Mouse (Mus musculus) left cerebral cortex, adult 9 months (tissue): ENCODE measurements around the gene Lexm.

Experiments
- DNase-seq, 2 experiments: peaks; one replicate each; pipeline ENCODE4 v3.0.0; 2022; ENCODE audit warnings: low spot score in 2 of 2

Gene Lexm

GRCm38 (mm10) chr4:106627809-106628208 is 10.8 kb upstream of the Lexm start:
- DNase-seq, result no peak

DNA sequence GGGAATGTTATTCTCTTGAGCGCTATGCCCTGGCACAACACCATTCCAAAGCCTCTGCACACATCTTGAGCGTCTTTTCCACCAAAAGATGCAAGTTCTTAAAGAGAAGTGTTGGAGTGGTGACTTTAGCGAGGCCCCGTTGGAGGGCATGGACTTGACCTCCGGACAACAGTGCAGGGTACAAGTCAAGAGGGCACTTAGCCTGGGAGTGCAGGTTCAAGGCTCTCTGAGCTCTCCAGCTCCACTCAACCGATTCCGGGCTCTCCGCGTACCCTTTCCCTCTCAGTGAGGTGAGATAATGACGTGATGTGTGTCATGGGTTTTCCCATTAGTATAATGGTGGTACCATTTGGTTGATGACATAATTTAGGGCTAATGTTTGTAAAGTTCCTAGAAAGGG is 7.2 kb upstream of the Lexm start:
- no peak for DNase-seq

- no peak for DNase-seq
Measured at GRCm38 (mm10) chr4:106622712-106623111, 5.7 kb upstream of the Lexm start.

DNA sequence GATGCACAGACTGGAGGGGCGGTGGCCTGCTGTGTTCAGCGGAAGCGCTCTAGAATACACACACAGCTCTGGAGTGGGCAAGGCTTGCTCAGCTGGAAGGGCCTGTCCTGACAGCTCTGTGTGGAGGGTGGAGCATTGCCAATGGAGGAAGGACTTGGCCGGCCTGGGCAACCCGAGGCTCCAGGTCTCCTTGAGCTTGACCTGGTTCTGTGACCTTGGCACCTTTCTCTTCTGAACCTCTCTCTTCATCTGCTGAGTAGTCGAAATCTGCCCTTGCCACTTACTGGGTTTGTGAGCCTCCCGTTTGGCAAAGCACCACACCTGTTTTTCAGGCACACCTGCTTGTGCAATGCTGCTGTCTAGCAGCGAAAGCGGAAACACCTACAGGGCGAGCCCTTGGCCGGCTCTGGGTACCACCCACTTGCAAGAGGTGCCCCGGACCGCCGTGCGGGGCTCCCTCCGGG is 5.0 kb upstream of the Lexm start, which contains the start of gene Ttc22:
Gene Ttc22 (plus strand): TSS at position 403 of the 464 bp plus-strand sequence.
- no peak for DNase-seq

GRCm38 (mm10) chr4:106621428-106621827 is 4.4 kb upstream of the Lexm start:
- DNase-seq, result no peak

DNA sequence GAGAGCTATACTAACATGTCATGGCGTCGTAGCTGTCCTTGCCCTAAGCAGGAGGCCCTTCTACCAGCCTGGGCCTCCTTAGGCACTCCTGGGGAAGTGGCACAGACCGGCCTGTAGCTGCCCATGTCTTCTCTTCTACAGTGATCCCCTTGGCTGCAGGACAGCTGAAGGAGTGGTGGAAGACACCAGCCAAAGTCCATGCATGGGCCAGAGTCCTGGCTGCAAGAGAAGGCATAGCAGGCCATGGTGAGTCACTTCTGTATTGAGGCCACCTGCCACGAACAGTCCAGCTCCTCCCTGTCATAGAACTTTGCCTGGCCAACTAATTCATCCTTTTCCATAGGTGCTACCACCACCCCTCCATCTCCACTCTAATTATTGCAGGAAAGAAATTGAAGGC is 1.9 kb upstream of the Lexm start:
- no peak for DNase-seq

DNA sequence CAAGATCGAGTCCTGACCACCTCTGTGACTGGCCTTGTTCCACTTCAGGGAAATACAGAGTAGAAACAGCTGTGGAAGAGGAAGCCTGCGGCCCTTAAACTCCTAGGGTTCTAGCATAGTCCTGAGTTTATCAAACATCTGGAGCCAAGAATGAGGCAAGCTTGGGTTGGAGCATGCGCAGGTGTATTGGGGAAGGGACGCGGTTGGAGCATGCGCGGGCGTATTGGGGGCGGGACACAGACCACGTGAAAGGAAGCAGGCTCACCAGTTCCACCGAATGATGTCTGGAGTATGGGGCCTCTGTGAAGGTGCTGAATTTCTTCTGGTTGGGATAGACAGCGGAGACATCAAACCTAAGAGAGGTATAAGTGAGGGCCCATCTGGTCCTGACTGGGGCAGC is 1.4 kb downstream of the Lexm start:
- no peak for DNase-seq

DNA sequence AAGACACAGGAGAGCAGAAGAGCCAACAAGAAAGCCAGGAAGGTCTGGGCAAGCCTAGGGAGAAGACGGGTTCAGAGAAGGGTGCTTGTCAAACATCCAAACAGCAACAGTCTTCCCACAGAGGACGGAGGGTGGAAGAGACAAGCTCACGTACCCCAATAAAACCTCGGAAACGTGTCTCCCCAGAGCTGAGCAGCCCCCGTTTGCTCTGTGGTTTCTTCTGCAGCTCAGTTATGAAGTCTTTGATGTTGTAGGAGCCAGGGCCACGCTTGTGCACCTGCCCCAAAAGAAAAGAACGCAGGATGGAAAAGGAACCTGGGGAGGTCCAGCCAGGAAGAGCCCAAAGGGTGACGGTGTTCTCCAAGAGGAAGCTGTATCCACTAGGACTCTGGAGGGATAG is 2.2 kb downstream of the Lexm start:
- DNase-seq, result no peak

- DNase-seq, result peak in 1 of 2 experiments; percentile 73
Measured at GRCm38 (mm10) chr4:106614180-106614797, 2.8 kb downstream of the Lexm start.

GRCm38 (mm10) chr4:106613560-106613959 is 3.5 kb downstream of the Lexm start:
- DNase-seq, result peak in 1 of 2 experiments; percentile 47

DNA sequence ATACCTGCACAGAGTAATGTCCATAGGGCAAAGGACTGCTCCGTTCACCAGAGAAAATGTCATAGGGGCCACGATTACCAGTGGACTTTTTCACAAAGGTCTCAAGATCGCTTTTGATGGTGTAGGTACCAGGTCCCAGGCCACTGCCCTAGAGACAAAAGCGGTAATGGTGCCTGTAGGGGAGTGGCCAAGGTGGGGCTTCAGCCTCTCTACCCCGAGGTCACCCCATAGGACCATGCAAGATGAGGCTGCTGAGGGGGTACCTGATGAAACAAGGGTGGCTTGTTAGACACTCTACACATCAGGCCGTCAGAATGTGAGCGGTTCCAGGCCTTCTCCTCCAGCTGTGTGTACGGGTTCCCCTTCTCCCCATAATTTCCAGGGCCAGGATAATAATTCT is 3.9 kb downstream of the Lexm start:
- DNase-seq, result no peak

GRCm38 (mm10) chr4:106607905-106608304 is 9.1 kb downstream of the Lexm start:
- DNase-seq, result no peak

- no peak for DNase-seq
Measured at GRCm38 (mm10) chr4:106606639-106607554, 10.1 kb downstream of the Lexm start.

DNA sequence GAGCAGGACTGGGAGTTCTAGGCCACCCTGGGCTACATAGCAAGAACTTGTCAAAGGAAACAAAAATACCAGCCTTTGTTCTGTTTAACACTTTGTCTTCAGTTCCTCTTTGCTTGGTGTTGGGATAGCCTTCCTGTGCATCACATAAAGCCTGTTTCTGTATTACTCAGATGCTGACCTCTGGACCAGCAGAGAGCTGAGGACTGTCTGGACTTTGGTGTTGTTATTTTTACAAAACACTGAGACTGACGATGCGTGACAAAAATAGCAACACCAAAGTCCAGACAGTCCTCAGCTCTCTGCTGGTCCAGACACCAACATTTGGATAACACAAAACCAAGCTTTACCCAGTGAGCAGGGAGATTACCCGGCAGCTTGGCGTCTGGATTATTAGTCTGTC is 16.3 kb downstream of the Lexm start:
- no peak for DNase-seq

DNA sequence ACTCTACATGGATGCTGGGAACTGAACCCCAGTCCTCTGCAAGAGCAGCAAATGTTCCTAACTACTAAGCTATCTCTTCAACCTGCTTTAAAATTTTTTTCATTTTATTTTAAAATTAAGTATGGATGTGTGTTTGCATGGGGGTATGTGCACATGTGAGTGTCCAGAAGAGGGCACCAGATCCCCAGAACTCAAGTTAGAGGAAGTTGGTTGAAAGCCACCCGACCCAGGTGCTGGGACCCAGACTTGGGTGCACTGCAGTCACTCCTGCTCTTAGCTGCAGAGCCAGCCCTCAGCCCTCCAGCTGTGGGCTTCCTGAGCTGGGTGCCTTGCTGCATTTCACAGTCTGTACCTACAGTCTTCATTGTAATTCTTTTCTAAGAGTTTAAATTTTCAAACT is 17.6 kb downstream of the Lexm start:
- no peak for DNase-seq

DNA sequence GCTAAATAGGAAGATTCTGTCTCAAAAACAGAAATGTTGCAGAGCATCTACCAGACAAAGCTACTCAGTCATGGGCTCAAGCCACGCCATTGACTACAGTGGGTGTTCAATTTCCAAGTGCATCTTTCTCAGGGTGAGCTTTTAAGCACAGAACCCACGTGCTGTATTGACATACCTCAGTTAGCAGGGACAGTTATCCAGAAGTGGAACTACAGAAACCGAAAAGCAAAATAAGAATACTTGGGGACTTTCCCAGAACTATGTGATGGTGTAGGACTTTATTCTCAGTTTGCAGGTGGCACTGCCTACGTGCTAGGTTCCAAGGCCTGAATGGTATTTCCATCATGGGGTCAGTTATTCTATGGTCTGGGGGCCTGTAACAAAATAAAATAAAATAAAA is 19.3 kb downstream of the Lexm start:
- DNase-seq, result no peak

- peak in 1 of 2 experiments; percentile 25 for DNase-seq
Measured at GRCm38 (mm10) chr4:106597055-106597454, 20.0 kb downstream of the Lexm start.

GRCm38 (mm10) chr4:106596200-106596599 is 20.8 kb downstream of the Lexm start:
- DNase-seq, result no peak

- DNase-seq, result no peak
Measured at GRCm38 (mm10) chr4:106593636-106594035, 23.4 kb downstream of the Lexm start.

DNA sequence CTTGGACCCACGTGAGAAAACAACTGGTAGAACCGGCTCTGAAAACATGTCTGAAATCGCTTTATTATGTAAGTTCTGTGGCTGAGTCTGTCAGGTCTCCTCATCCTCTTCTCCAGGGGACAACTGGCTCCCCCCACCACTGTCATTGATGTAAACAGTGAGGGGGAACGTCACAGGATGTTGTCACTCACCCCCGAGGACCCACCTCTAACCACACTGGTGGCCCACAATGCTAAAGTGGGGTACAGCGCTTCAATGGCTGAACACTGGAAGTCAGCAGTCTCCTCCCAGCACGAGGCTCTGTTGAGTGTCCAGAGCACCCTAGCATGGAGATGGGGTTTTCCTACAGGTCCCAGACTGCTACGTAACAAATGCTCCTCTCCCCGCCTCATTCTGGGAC is 26.2 kb downstream of the Lexm start:
- no peak for DNase-seq

GRCm38 (mm10) chr4:106590142-106590541 is 26.9 kb downstream of the Lexm start:
- DNase-seq, result no peak

DNA sequence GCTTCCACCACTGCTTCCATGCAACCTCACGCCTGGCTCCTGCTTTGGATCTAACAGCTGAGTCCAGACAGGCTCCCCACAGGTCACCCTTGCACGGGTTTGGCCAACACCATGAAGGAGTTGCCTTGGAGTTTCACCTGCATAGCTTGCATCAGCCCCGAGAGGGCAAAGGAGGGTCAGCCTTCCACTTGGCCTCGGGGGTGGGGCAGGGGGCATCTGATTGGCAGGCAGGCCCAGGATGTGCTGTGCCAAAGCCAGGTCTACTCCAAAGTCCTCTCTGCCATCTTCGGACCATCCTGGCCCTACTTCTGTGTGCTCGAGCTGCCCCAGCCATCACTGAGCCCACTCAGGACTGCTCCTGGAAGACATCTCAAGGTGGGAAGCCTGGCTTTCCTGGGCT is 30.0 kb downstream of the Lexm start:
- no peak for DNase-seq

- no peak for DNase-seq
Measured at GRCm38 (mm10) chr4:106584665-106585064, 32.4 kb downstream of the Lexm start.
